Mouse (Mus musculus) retina, postnatal 1 day (tissue): ENCODE measurements around the gene Pdzk1ip1.
A peak's percentile ranks its signal among the peaks of the same experiment; 100 is the strongest.

Source experiments
- DNase-seq: peaks from one replicate; pipeline ENCODE4 v3.0.0-alpha.2; 2012

Gene Pdzk1ip1

GRCm38 (mm10) chr4:115124713-115125112 lies 36.2 kb downstream of the Pdzk1ip1 start:
- DNase-seq = no peak

- no peak for DNase-seq
These were observed 44.6 kb downstream of the Pdzk1ip1 start for GRCm38 (mm10) chr4:115133085-115133484.

GRCm38 (mm10) chr4:115133621-115134295 lies 45.2 kb downstream of the Pdzk1ip1 start, which contains the start of gene Cyp4x1:
Gene Cyp4x1 (minus strand): TSS chr4:115134281.
- DNase-seq = peak; percentile 52

GRCm38 (mm10) chr4:115134296-115134630 lies 45.8 kb downstream of the Pdzk1ip1 start:
- no peak for DNase-seq
